Mouse (Mus musculus): ENCODE measurements around the gene Fam196a.

DNA sequence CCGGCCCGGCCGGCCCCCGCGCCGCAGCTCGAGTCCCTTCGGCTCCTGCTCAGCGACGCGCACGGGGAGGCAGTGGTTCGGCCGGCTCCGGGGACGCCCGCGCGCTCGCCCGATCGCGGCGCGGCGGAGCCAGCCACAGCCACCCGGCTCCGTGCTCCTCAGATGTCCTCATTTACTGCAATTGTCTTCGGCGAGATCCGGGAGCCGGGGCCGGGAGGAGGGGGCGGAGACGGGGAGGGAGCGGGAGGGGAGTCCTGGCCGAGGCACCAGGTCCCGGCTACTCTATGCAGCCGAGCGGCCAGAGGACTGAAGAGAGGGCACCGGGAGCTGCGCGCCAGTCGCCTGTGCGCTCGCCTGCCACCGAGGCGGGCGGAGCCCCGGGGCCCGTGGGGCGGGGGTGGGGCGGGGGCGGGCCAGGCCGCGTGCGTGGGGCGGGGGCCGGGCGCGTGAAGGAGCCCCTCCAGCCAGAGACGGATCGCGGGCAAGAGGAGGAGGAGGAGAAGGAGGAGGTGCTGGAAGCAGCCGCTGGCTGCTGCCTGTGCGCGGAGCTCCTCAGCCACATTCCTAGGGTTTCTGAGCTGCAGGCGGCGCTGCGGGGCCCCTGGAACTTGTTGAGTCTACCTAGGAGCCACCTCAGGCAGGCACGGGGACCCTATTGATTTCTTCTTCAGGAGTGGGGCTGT, at the start of gene Fam196a:
- TF ChIP-seq POLR2A (IDR thresholded peaks at IDR 0.05; ENCODE audit: insufficient read depth, low read depth, low read length) (no peak), CTCF (IDR thresholded peaks at IDR 0.05) (peak; percentile 25)
